Mouse (Mus musculus): Measurements from ENCODE around the gene Pdcd10. TPM values are rescaled to one million over a fixed set of nuclear protein-coding genes. Genes with fewer than 3 reads are reported as not detected.

Pdcd10 gene
- polyA plus RNA-seq, 1 experiment from 2014 or later: 104 TPM

DNA sequence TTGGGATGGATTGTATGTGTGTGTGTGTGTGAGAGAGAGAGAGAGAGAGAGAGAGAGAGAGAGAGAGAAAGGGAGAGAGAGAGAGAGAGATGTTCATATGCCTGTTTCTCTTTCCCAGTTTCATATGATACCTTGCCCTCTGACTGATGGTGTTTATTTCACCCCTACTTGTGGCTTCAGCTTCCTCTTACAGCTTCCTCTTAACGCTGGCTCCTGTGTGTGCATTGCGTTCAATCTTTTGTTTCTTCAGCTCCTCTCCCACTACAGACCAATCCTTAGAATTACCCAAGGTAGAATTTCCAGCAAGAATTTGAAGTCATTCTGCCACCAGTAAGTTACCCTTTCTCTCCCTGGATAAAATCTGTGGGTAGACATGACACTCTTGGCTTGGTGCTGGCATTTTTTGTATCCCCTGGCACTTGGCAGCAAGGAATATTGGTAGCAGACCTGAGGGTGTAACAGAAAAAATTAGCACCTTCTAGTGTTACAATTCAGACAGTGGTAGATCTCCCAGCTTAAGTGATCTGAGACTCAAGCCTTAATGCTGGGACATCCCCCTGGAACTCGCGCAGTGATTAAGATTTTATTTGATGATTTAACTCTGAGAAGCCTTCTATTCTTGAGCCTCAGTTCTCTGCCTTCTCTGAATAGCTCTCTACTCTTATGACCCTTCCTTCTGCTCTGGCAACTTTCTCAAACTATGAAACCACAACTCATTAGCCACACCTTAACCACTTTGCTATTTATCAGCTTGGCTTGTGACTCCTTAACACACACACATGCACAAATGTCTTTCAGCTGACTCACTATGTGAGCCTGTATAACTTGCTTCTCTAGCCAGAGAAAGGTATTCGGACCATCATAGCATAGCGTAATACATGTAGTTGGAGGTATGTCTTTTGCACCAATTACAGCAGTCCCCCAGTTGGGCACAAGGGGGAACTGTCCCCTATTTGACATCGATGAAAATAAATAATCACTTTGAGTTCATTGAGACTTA is 57.4 kb downstream of the Pdcd10 start:
- ATAC-seq (ENCODE audit: low FRiP score, low TSS enrichment): no peak
- Histone ChIP-seq H3K4me2 (replicated peaks; ENCODE audit: low read depth, low read length) (no peak overlapping the region), H3K36me3 (ENCODE audit: control insufficient read depth, insufficient read depth, low read length) (no peaks in the 10 kb centered on the region), H3K27ac (ENCODE audit: low read depth, low read length) (no peak overlapping the region), H3K9ac (ENCODE audit: low read depth, low read length) (no peak overlapping the region), H3K4me1 (ENCODE audit: control insufficient read depth, insufficient read depth, low read length) (no peaks in the 10 kb centered on the region), H3K4me3 (ENCODE audit: low read length) (no peak overlapping the region), H3K27me3 (ENCODE audit: control insufficient read depth, insufficient read depth, low read length) (no peaks in the 10 kb centered on the region), H3K9me3 (ENCODE audit: control insufficient read depth, low read length) (no peaks in the 10 kb centered on the region)
- 77% methylated on average over 7 of the region's 7 CpGs for WGBS

DNA sequence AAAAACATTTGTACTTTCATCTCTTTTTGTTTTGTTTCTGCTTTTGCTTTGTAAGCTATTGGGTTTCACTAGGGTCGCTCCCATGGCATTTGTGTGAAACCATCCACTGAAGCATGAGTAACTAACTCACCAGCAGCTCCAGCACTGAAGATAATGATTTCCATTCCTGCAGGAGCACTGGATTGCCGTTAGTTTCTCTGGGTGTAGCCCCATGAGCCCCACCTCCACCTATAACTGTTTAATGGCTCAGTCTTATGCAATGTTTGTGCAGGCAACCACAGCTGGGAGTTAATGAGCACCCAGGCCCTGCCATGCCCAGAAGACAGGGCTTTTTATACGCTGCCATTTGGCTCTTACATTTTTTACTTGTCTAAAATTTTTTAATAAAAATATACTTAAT is 63.7 kb downstream of the Pdcd10 start:
- Histone ChIP-seq H3K36me3 (ENCODE audit: control insufficient read depth, insufficient read depth, low read length) (no peaks in the 10 kb centered on the region), H3K4me1 (ENCODE audit: control insufficient read depth, insufficient read depth, low read length) (no peaks in the 10 kb centered on the region), H3K4me2 (replicated peaks; ENCODE audit: low read depth, low read length) (no peak overlapping the region), H3K9ac (ENCODE audit: low read depth, low read length) (no peak overlapping the region), H3K27me3 (ENCODE audit: control insufficient read depth, insufficient read depth, low read length) (no peaks in the 10 kb centered on the region), H3K4me3 (ENCODE audit: low read length) (no peak overlapping the region), H3K27ac (ENCODE audit: low read depth, low read length) (no peak overlapping the region), H3K9me3 (ENCODE audit: control insufficient read depth, low read length) (no peaks in the 10 kb centered on the region)
- no peak for ATAC-seq (ENCODE audit: low FRiP score, low TSS enrichment)
- 64% methylated on average over 3 of the region's 3 CpGs for WGBS

DNA sequence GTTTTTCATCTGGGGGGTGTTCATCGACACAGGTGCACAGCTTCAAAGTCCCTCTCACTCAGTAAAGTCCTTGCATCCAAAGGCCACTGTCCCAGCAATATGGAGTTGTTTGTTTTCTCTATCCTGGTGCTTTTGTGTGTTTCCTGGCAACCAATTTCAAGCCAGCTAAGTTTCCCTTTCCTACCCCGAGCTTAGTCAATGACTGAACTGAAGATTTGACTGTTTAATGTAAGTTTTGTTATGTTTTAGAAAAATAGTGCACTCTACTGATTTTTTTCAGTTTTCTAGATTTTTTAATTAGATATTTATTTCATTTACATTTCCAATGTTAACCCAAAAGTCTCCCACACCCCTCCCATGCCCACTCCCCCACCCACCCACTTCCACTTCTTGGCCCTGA is 74.6 kb downstream of the Pdcd10 start, which contains the start of gene Wdr49:
Gene Wdr49 (minus strand): TSS at position 101 of the 400 bp plus-strand sequence.
- Histone ChIP-seq H3K36me3 (ENCODE audit: control insufficient read depth, insufficient read depth, low read length) (no peaks in the 10 kb centered on the region), H3K4me3 (ENCODE audit: low read length) (no peak within 1 kb of the TSS), H3K4me1 (ENCODE audit: control insufficient read depth, insufficient read depth, low read length) (no peaks in the 10 kb centered on the region), H3K9me3 (ENCODE audit: control insufficient read depth, low read length) (no peaks in the 10 kb centered on the region), H3K27me3 (ENCODE audit: control insufficient read depth, insufficient read depth, low read length) (no peaks in the 10 kb centered on the region), H3K4me2 (replicated peaks; ENCODE audit: low read depth, low read length) (no peak within 1 kb of the TSS), H3K27ac (ENCODE audit: low read depth, low read length) (no peak within 1 kb of the TSS), H3K9ac (ENCODE audit: low read depth, low read length) (no peak within 1 kb of the TSS)
- no peak for ATAC-seq (ENCODE audit: low FRiP score, low TSS enrichment)
- WGBS: 75% methylated on average over 2 of the region's 2 CpGs

DNA sequence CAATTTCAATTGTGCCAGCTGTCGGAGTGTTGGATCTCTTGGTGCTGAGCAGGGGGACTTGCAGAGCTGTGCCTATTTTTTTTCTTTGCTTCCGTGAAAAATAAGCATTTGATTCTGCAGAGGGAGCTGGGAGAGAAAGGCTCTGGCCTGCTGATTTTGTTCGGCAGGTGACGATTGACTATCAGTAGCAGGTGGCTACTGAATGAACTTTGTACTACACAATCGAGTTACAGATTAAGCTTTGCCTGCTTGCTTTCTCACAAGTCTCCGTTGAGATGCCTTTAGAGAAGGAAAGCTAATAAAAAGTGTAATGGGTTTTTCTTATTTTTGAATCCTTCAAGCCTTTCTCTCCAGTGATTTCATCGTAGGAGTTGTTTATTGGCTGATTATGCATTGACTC is 81.5 kb downstream of the Pdcd10 start:
- no peaks in the 10 kb centered on the region for H3K27me3 ChIP-seq (ENCODE audit: control insufficient read depth, insufficient read depth, low read length)
- 79% methylated on average over 7 of the region's 7 CpGs for WGBS
- H3K27ac ChIP-seq (ENCODE audit: low read depth, low read length): no peak overlapping the region
- no peaks in the 10 kb centered on the region for H3K36me3 ChIP-seq (ENCODE audit: control insufficient read depth, insufficient read depth, low read length)
- H3K4me2 ChIP-seq (replicated peaks; ENCODE audit: low read depth, low read length): no peak overlapping the region
- no peak for ATAC-seq (ENCODE audit: low FRiP score, low TSS enrichment)
- H3K9ac ChIP-seq (ENCODE audit: low read depth, low read length): no peak overlapping the region
- H3K4me3 ChIP-seq (ENCODE audit: low read length): no peak overlapping the region
- no peaks in the 10 kb centered on the region for H3K4me1 ChIP-seq (ENCODE audit: control insufficient read depth, insufficient read depth, low read length)
- no peaks in the 10 kb centered on the region for H3K9me3 ChIP-seq (ENCODE audit: control insufficient read depth, low read length)

DNA sequence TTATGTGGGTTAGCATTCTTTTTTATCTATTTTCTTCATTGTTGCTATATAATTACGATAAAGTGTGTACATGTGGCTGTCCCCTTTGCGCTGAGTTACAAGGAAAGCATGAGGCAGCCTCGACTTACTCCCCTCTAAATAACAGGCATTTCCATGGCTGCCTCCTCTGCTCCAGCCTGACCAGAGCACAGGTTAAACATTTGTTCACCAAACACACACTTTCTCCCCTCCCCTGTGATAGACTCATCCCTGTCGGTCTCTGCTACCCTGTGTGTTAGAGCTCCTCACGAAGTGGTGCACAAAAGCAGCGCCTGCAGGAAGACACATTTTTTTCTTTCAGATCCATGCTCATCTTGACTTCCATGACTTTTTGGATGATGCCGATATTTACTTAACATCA is 82.0 kb downstream of the Pdcd10 start:
- ATAC-seq (ENCODE audit: low FRiP score, low TSS enrichment): no peak
- no peaks in the 10 kb centered on the region for H3K27me3 ChIP-seq (ENCODE audit: control insufficient read depth, insufficient read depth, low read length)
- 89% methylated on average over 7 of the region's 7 CpGs for WGBS

DNA sequence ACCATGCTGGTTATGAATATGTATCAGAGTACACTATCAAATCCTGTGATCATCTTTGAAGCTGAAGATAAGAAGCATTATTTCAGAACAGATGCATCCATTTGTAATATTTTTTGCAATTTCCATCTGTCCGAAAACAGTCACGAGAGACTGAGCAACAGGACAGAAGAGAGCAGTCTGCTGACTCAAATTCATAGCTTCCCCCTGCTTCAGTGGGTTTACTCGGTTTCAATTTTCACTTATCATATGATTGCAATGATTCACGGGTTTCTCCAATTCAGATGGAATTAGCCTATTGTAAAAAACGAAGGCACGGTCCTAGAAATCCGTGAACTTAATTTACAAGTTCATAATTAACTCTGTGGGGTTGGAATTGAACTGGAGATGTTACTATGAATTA is 88.5 kb downstream of the Pdcd10 start:
- H3K27ac ChIP-seq (ENCODE audit: low read depth, low read length): no peak overlapping the region
- no peaks in the 10 kb centered on the region for H3K9me3 ChIP-seq (ENCODE audit: control insufficient read depth, low read length)
- H3K9ac ChIP-seq (ENCODE audit: low read depth, low read length): no peak overlapping the region
- no peaks in the 10 kb centered on the region for H3K4me1 ChIP-seq (ENCODE audit: control insufficient read depth, insufficient read depth, low read length)
- H3K4me2 ChIP-seq (replicated peaks; ENCODE audit: low read depth, low read length): no peak overlapping the region
- H3K36me3 ChIP-seq (ENCODE audit: control insufficient read depth, insufficient read depth, low read length): no peaks in the 10 kb centered on the region
- no peak overlapping the region for H3K4me3 ChIP-seq (ENCODE audit: low read length)
- 87% methylated on average over 7 of the region's 7 CpGs for WGBS
- H3K27me3 ChIP-seq (ENCODE audit: control insufficient read depth, insufficient read depth, low read length): no peaks in the 10 kb centered on the region
- no peak for ATAC-seq (ENCODE audit: low FRiP score, low TSS enrichment)

More for the DNA sequence above, 82.0 kb downstream of the Pdcd10 start:
- no peak overlapping the region for H3K4me2 ChIP-seq (replicated peaks; ENCODE audit: low read depth, low read length)
- H3K27ac ChIP-seq (ENCODE audit: low read depth, low read length): no peak overlapping the region
- no peaks in the 10 kb centered on the region for H3K4me1 ChIP-seq (ENCODE audit: control insufficient read depth, insufficient read depth, low read length)
- no peaks in the 10 kb centered on the region for H3K9me3 ChIP-seq (ENCODE audit: control insufficient read depth, low read length)
- H3K36me3 ChIP-seq (ENCODE audit: control insufficient read depth, insufficient read depth, low read length): no peaks in the 10 kb centered on the region
- H3K4me3 ChIP-seq (ENCODE audit: low read length): no peak overlapping the region
- no peak overlapping the region for H3K9ac ChIP-seq (ENCODE audit: low read depth, low read length)

Other genes starting within 250 kb of the Pdcd10 start
- not detected in 2 replicates for gene Wdr49, start 74.7 kb downstream of the Pdcd10 start, polyA plus RNA-seq (2014; fragmentation: Nextera tagmentation; extraction: Ambion mirVana)
- 4.3 and 4.4 TPM in 2 replicates for gene Serpini1, start 691 bp upstream of the Pdcd10 start, polyA plus RNA-seq (2014; fragmentation: Nextera tagmentation; extraction: Ambion mirVana)
- gene Gm29133, start 191.3 kb upstream of the Pdcd10 start, polyA plus RNA-seq (2014; fragmentation: Nextera tagmentation; extraction: Ambion mirVana): not detected in 2 replicates